Mouse (Mus musculus) stomach, embryonic 14.5 days (tissue): ENCODE data around the gene Pank1. TPM values are rescaled to one million over a fixed set of nuclear protein-coding genes. Genes with fewer than 3 reads are reported as not detected.

Experiments
- ATAC-seq: fragments of 200-750 bp; cut with Nextera tagmentation; 2 replicates; pipeline ENCODE4 v1.8.0; 2017; ENCODE audit warnings: low read depth, moderate TSS enrichment; ENCODE audit not compliant: insufficient number of reproducible peaks, insufficient read depth, low FRiP score
- H3K27ac ChIP-seq: fragments of 300-500 bp; sonication (generic); 2 replicates; pipeline ENCODE4 v1.5.1; 2014; ENCODE audit warnings: mild to moderate bottlenecking, low read length, moderate library complexity, mixed read lengths
- H3K27me3 ChIP-seq: fragments of 300-500 bp; sonication (generic); 2 replicates; pipeline ENCODE4 v1.6.1; 2014; ENCODE audit warnings: low read length, control low read depth, mixed read lengths; ENCODE audit not compliant: control insufficient read depth, insufficient read depth
- H3K36me3 ChIP-seq: fragments of 300-500 bp; sonication (generic); 2 replicates; pipeline ENCODE4 v1.6.1; 2014; ENCODE audit warnings: mild to moderate bottlenecking, control low read depth, low read length, moderate library complexity, mixed read lengths; ENCODE audit not compliant: control insufficient read depth, insufficient read depth
- H3K4me1 ChIP-seq: fragments of 300-500 bp; sonication (generic); 2 replicates; pipeline ENCODE4 v1.6.1; 2014; ENCODE audit warnings: low read length, control low read depth, mixed read lengths; ENCODE audit not compliant: control insufficient read depth, insufficient read depth
- H3K4me2 ChIP-seq: fragments of 300-500 bp; sonication (generic); replicated peaks from 2 replicates; pipeline ENCODE4 v1.6.1; 2014; ENCODE audit warnings: low read depth, low read length, control low read depth
- H3K4me3 ChIP-seq: fragments of 300-500 bp; sonication (generic); 2 replicates; pipeline ENCODE4 v1.5.1; 2014; ENCODE audit warnings: low read depth, low read length, control low read depth
- H3K9ac ChIP-seq: fragments of 300-500 bp; sonication (generic); replicated peaks from 2 replicates; pipeline ENCODE4 v1.6.1; 2014; ENCODE audit warnings: low read depth, mild to moderate bottlenecking, control low read depth, low read length, moderate library complexity, mixed read lengths
- H3K9me3 ChIP-seq: fragments of 300-500 bp; sonication (generic); 2 replicates; pipeline ENCODE4 v1.6.1; 2016; ENCODE audit warnings: low read depth, low read length, control low read depth; ENCODE audit not compliant: control insufficient read depth
- WGBS: fragments of 180-500 bp; shearing (Covaris S2); extraction: QIAGEN DNeasy Blood & Tissue Kit; methylation state at CpG from one replicate; pipeline ENCODE4 v1.1.7; 2014; 5-methylcytosine and 5-hydroxymethylcytosine counted together
- polyA plus RNA-seq: library from polyadenylated mRNA; unstranded; fragments of >200 nt; fragmentation: Nextera tagmentation; extraction: Ambion mirVana; gene quantifications from 2 replicates; pipeline ENCODE4 v1.2.1, GENCODE M21; 2014

Pank1 gene
- polyA plus RNA-seq, 1 experiment from 2014 or later, result 10.0 TPM

DNA sequence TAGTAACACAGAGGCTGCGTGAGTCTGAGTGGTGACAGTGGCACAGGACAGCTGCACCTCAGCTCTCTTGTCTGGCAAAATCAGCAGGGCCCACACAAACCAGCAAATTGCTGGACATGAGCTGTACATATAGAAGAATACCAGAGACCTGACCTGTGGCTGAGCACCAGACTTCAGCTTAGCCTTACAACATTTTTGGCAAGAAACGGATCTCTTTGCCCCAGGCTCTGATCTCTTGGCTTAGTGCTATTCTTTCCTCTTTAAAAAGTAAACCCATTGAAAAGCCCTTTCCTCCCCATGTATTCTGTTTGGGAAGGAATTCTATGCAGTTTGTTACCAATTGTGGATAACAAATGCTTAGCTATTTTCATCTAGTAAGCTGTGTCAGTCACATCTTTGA is 74.2 kb downstream of the Pank1 start:
- no peak overlapping the region for H3K27ac ChIP-seq
- 78% methylated on average over 2 of the region's 2 CpGs for WGBS
- no peaks in the 10 kb centered on the region for H3K4me1 ChIP-seq
- H3K27me3 ChIP-seq, result no peaks in the 10 kb centered on the region
- no peak for ATAC-seq
- H3K36me3 ChIP-seq, result no peaks in the 10 kb centered on the region
- no peaks in the 10 kb centered on the region for H3K9me3 ChIP-seq
- H3K4me2 ChIP-seq, result no peak overlapping the region
- H3K4me3 ChIP-seq, result no peak overlapping the region
- no peak overlapping the region for H3K9ac ChIP-seq

DNA sequence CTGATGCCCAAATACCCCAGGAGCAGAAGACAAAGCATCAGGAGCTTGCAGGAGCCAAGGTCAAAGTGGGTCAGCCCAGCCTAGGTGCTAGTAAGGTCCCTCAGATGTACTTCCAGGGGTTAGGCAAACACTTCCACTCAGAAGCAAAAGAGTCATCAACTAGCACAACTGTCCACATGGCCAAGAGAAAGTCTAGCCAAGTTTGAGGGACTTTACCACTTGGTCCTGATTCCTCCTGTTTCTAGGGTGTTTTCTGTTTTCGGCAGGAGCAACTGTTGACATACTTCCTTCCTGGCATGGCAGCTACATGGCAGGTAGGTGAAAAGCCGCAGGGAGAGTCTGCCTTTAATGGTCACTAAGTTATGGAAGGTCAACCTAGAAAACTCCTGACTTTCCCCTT is 74.7 kb downstream of the Pank1 start:
- Histone ChIP-seq H3K27ac (no peak overlapping the region), H3K27me3 (no peaks in the 10 kb centered on the region), H3K4me3 (no peak overlapping the region), H3K36me3 (no peaks in the 10 kb centered on the region), H3K9ac (no peak overlapping the region), H3K9me3 (no peaks in the 10 kb centered on the region), H3K4me1 (no peaks in the 10 kb centered on the region), H3K4me2 (no peak overlapping the region)
- 94% methylated on average over 2 of the region's 2 CpGs for WGBS
- ATAC-seq, result no peak

GRCm38 (mm10) chr19:34803396-34803795 is 75.9 kb downstream of the Pank1 start:
- WGBS, result 85% methylated on average over 4 of the region's 4 CpGs
- no peak overlapping the region for H3K9ac ChIP-seq
- H3K4me1 ChIP-seq, result no peaks in the 10 kb centered on the region
- H3K4me3 ChIP-seq, result no peak overlapping the region
- no peaks in the 10 kb centered on the region for H3K36me3 ChIP-seq
- H3K9me3 ChIP-seq, result no peaks in the 10 kb centered on the region
- H3K27ac ChIP-seq, result no peak overlapping the region
- H3K4me2 ChIP-seq, result no peak overlapping the region
- ATAC-seq, result no peak
- H3K27me3 ChIP-seq, result no peaks in the 10 kb centered on the region

- Histone ChIP-seq H3K4me2 (no peak overlapping the region), H3K9me3 (no peaks in the 10 kb centered on the region), H3K4me3 (no peak overlapping the region), H3K9ac (no peak overlapping the region), H3K27me3 (no peaks in the 10 kb centered on the region), H3K36me3 (no peaks in the 10 kb centered on the region), H3K4me1 (no peaks in the 10 kb centered on the region), H3K27ac (no peak overlapping the region)
- peak; percentile 37; the same call in 1 of the 2 replicates for ATAC-seq
- 25% methylated on average over 6 of the region's 6 CpGs for WGBS
Measured at GRCm38 (mm10) chr19:34799644-34800267, 79.5 kb downstream of the Pank1 start.

DNA sequence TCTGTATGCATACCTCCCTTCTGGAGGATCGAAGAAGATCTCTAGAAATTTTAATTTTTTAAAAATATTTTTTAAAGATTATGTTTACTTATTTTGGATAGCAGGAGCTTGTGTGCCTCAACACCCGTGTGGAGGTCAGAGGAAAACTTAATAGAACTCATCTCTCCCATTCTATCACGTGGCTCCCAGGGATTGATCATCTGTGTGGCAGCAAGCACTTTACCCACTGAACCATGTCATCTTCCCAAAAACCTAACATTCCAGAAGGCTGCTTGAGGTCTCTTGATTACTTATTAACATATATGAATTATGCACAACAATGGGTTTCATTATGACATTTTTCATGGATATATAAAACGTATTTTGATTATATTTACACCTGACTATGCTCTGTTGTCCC is 82.9 kb downstream of the Pank1 start:
- Histone ChIP-seq H3K36me3 (no peaks in the 10 kb centered on the region), H3K9ac (no peak overlapping the region), H3K4me1 (no peaks in the 10 kb centered on the region), H3K4me3 (no peak overlapping the region), H3K27ac (no peak overlapping the region), H3K27me3 (no peaks in the 10 kb centered on the region), H3K4me2 (no peak overlapping the region), H3K9me3 (no peaks in the 10 kb centered on the region)
- WGBS, result 81% methylated on average over 4 of the region's 4 CpGs
- ATAC-seq, result no peak

DNA sequence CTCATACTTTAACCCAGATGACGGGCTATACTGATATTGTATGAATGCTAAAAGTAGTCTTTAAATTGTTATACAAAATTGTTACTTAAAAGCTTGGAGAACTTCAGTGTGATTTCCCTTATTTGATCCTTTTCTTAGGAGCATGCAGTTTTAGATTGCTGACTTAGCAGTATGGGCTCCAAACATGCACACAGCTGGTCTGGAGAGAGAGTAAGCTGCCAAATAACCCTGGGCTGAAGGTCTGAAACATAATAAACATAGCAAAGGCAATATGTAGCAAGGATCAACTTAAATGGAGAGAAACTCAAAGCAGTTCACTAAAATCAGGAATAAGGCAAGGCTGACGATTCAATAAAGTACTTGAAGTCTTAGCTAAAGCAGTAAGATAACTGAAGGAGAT is 96.8 kb downstream of the Pank1 start:
- Histone ChIP-seq H3K4me2 (no peak overlapping the region), H3K4me3 (no peak overlapping the region), H3K36me3 (no peaks in the 10 kb centered on the region), H3K27ac (no peak overlapping the region), H3K9me3 (no peaks in the 10 kb centered on the region), H3K27me3 (no peaks in the 10 kb centered on the region), H3K4me1 (no peaks in the 10 kb centered on the region), H3K9ac (no peak overlapping the region)
- WGBS, result 73% methylated on average over 2 of the region's 2 CpGs
- ATAC-seq, result no peak

- 88% methylated on average over 1 of the region's 1 CpGs for WGBS
- Histone ChIP-seq H3K9me3 (no peaks in the 10 kb centered on the region), H3K4me1 (no peaks in the 10 kb centered on the region), H3K36me3 (no peaks in the 10 kb centered on the region), H3K27me3 (no peaks in the 10 kb centered on the region), H3K9ac (no peak overlapping the region), H3K27ac (no peak overlapping the region), H3K4me2 (no peak overlapping the region), H3K4me3 (no peak overlapping the region)
- no peak for ATAC-seq
Measured at GRCm38 (mm10) chr19:34778993-34779392, 100.3 kb downstream of the Pank1 start.

GRCm38 (mm10) chr19:34778098-34778497 is 101.2 kb downstream of the Pank1 start:
- ATAC-seq, result no peak
- Histone ChIP-seq H3K4me3 (no peak overlapping the region), H3K4me2 (no peak overlapping the region), H3K27ac (no peak overlapping the region), H3K9ac (no peak overlapping the region), H3K27me3 (no peaks in the 10 kb centered on the region), H3K9me3 (no peaks in the 10 kb centered on the region), H3K4me1 (no peaks in the 10 kb centered on the region), H3K36me3 (no peaks in the 10 kb centered on the region)

DNA sequence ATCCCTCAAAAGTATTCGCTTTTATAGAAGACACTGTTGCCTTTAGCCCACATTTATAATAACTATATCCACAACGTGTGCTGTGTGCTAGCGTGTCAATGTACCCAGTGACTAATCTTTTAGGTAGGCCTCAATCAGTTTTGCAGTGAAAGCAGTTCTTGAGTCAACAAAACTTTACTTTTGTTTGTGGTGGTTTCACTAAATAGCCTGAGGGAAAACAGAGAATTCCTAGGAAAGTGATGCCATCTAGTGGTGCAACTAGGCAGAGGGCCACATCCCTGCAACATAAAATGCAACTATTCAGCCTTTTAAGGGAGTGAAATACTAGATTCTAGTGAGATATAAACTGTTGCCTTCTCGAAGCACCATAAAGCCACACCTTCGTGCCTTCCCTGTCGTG is 106.5 kb downstream of the Pank1 start:
- WGBS, result 18% methylated on average over 6 of the region's 6 CpGs
- H3K36me3 ChIP-seq, result no peaks in the 10 kb centered on the region
- no peak overlapping the region for H3K4me2 ChIP-seq
- no peaks in the 10 kb centered on the region for H3K27me3 ChIP-seq
- H3K4me1 ChIP-seq, result no peaks in the 10 kb centered on the region
- H3K9ac ChIP-seq, result no peak overlapping the region
- ATAC-seq, result no peak
- H3K9me3 ChIP-seq, result no peaks in the 10 kb centered on the region
- H3K4me3 ChIP-seq, result no peak overlapping the region
- H3K27ac ChIP-seq, result no peak overlapping the region
